Mouse (Mus musculus) G1E (cell line): ENCODE measurements around the gene Psg17.

Experiments
- CTCF ChIP-seq: IDR thresholded peaks from 2 replicates; pipeline ENCODE4 v1.5.1; 2012; ENCODE audit warnings: low read depth, low read length, inconsistent platforms, mixed read lengths
- GATA1 ChIP-seq: IDR thresholded peaks from 2 replicates; pipeline ENCODE4 v1.6.1; 2012; ENCODE audit warnings: borderline replicate concordance, low read length, inconsistent platforms, mixed read lengths
- TAL1 ChIP-seq: conservative IDR thresholded peaks from 2 replicates; pipeline ENCODE4 v1.6.1; 2012; ENCODE audit warnings: low read depth, low read length, inconsistent platforms, mixed read lengths

- no peak for TF ChIP-seq CTCF
- TF ChIP-seq GATA1: no peak
- no peak for TF ChIP-seq TAL1
Measured at GRCm38 (mm10) chr7:18828592-18828991, 7.2 kb upstream of the Psg17 start.
